Mouse (Mus musculus) forebrain, embryonic 10.5 days (tissue): Measurements from ENCODE around the gene Fam43b. TPM values are rescaled to one million over a fixed set of nuclear protein-coding genes. Genes with fewer than 3 reads are reported as not detected.

Source experiments
- DNase-seq: peaks from one replicate; pipeline ENCODE4 v3.0.0-alpha.2; 2017; ENCODE audit warnings: low spot score; ENCODE audit errors: extremely low spot score
- H3K27ac ChIP-seq: fragments of 300-500 bp; sonication (generic); 2 replicates; pipeline ENCODE4 v1.5.1; 2016; ENCODE audit warnings: mild to moderate bottlenecking
- H3K27me3 ChIP-seq: fragments of 300-500 bp; sonication (generic); 2 replicates; pipeline ENCODE4 v1.6.1; 2016; ENCODE audit warnings: mild to moderate bottlenecking; ENCODE audit not compliant: poor library complexity, severe bottlenecking
- H3K36me3 ChIP-seq: fragments of 300-500 bp; sonication (generic); replicated peaks from 2 replicates; pipeline ENCODE4 v1.6.1; 2016; ENCODE audit warnings: mild to moderate bottlenecking, moderate library complexity
- H3K4me1 ChIP-seq: fragments of 300-500 bp; sonication (generic); 2 replicates; pipeline ENCODE4 v1.6.1; 2016
- H3K4me3 ChIP-seq: fragments of 300-500 bp; sonication (generic); 2 replicates; pipeline ENCODE4 v1.5.1; 2016; ENCODE audit warnings: mild to moderate bottlenecking, moderate library complexity
- H3K9me3 ChIP-seq: fragments of 300-500 bp; sonication (generic); 2 replicates; pipeline ENCODE4 v1.6.1; 2016; ENCODE audit warnings: mild to moderate bottlenecking, moderate library complexity
- WGBS: fragments of 180-500 bp; shearing (Covaris S2); methylation state at CpG from one replicate; pipeline ENCODE4 v1.1.7; 2016; 5-methylcytosine and 5-hydroxymethylcytosine counted together
- polyA plus RNA-seq: library from polyadenylated mRNA; unstranded; fragments of >200 nt; fragmentation: Nextera tagmentation; extraction: Ambion mirVana; gene quantifications from 2 replicates; pipeline ENCODE4 v1.2.1, GENCODE M21; 2016

Gene Fam43b
- polyA plus RNA-seq, 1 experiment from 2014 or later, result not detected

DNA sequence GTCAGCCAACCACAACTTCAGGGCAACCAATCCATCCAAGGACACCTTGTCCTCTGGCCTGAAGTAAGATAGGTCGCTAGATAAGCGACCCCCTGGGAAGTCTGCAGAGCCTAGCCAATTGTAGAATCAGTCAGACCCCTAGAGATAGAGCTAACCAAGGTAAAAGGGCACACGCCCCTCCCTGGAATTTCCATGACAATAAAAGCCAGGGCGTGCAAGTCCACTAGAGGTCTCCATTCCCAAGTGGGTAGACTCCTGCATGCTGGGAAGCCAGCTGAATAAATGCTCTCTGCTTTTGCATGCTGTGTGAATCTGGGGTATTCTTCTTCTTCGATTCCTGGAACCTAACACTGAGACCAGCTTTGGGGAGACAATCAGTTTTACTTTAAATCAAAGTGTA lies 20.1 kb upstream of the Fam43b start:
- WGBS, result 60% methylated on average over 5 of the region's 5 CpGs
- H3K27me3 ChIP-seq, result peaks cover 54% of the 10 kb centered on the region

GRCm38 (mm10) chr4:138415991-138416390 lies 19.7 kb upstream of the Fam43b start:
- Histone ChIP-seq H3K4me3 (no peak overlapping the region), H3K27ac (no peak overlapping the region), H3K27me3 (peaks cover 58% of the 10 kb centered on the region), H3K9me3 (no peaks in the 10 kb centered on the region), H3K36me3 (no peaks in the 10 kb centered on the region), H3K4me1 (peaks cover 18% of the 10 kb centered on the region)
- WGBS, result 75% methylated on average over 3 of the region's 3 CpGs
- no peak for DNase-seq

More for the DNA sequence above, 20.1 kb upstream of the Fam43b start:
- Histone ChIP-seq H3K4me1 (peaks cover 18% of the 10 kb centered on the region), H3K4me3 (no peak overlapping the region), H3K9me3 (no peaks in the 10 kb centered on the region), H3K27ac (no peak overlapping the region), H3K36me3 (no peaks in the 10 kb centered on the region)
- DNase-seq, result no peak

- Histone ChIP-seq H3K27me3 (peaks cover 66% of the 10 kb centered on the region), H3K36me3 (no peaks in the 10 kb centered on the region), H3K4me3 (no peak overlapping the region), H3K27ac (no peak overlapping the region), H3K4me1 (peaks cover 18% of the 10 kb centered on the region), H3K9me3 (no peaks in the 10 kb centered on the region)
- 37% methylated on average over 6 of the region's 6 CpGs for WGBS
- DNase-seq, result no peak
Measured at GRCm38 (mm10) chr4:138414725-138415124, 18.4 kb upstream of the Fam43b start.

DNA sequence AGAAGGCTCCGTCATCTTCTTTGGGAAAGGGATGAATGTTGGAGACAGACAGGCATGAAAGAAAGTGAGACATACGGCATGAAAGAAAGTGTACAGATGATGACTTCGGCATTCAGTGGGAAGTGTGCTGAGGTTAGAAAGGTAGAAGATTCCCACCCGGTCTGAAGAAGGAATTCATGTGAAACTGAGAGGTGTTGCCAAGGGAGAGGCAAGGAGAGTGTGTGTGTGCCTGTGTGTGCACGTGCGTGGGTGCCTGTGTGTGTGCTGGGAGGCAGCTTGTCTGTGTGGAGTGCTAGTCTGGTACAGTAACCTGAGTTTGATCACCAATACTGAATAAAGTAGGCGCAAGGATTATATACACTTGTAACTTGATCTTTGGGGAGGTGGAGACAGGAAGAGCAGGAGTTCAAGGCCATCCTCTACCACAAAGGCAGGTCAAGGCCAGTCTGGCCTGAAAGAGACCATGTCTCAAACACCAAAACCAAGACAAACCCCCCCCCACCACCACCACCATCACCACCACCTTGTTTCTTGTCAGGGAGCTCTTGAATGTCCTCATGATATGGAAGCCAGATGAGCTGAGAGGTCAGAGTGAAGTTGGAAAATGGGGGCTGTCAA lies 15.3 kb upstream of the Fam43b start:
- Histone ChIP-seq H3K9me3 (no peaks in the 10 kb centered on the region), H3K4me3 (no peak overlapping the region), H3K36me3 (no peaks in the 10 kb centered on the region), H3K4me1 (peaks cover 10% of the 10 kb centered on the region; the same call in 1 of the 2 replicates), H3K27ac (no peak overlapping the region), H3K27me3 (peaks cover 61% of the 10 kb centered on the region)
- no peak for DNase-seq
- 68% methylated on average over 7 of the region's 7 CpGs for WGBS

GRCm38 (mm10) chr4:138411011-138411410 lies 14.7 kb upstream of the Fam43b start:
- H3K4me1 ChIP-seq, result peaks cover 10% of the 10 kb centered on the region; the same call in 1 of the 2 replicates
- WGBS, result 22% methylated on average over 5 of the region's 5 CpGs
- no peak overlapping the region for H3K4me3 ChIP-seq
- no peak overlapping the region for H3K27ac ChIP-seq
- H3K36me3 ChIP-seq, result no peaks in the 10 kb centered on the region
- no peaks in the 10 kb centered on the region for H3K9me3 ChIP-seq
- peaks cover 58% of the 10 kb centered on the region for H3K27me3 ChIP-seq
- DNase-seq, result no peak

DNA sequence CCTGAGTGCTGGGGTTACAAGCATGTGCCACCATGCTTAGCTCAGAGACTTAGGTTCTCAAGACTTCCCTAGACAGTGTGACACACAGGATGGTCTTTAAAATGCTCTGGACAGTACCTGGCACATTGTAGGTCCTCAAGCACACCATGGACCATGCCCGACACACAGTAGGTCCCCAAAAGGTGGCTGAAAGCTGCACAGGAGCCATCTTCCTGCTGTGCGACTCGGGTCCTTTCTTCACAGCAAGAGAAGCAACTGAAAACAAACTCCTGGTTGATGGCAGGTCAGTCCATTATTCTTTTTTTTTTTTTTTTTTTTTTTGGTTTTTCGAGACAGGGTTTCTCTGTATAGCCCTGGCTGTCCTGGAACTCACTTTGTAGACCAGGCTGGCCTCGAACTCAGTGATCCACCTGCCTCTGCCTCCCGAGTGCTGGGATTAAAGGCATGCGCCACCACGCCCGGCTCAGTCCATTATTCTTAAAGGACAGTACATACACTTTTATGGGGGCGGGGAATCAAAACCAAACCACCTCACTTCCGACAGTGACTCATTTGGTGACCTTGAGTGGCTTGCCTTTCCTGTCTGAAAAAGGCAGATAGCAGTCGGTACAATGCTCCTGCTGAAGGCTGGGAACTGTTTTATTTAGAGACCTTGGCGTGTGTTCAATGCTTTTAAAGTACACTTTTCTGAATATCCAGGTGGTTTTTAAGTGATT lies 11.3 kb upstream of the Fam43b start:
- Histone ChIP-seq H3K9me3 (no peaks in the 10 kb centered on the region), H3K4me3 (no peak overlapping the region), H3K27ac (no peak overlapping the region), H3K36me3 (no peaks in the 10 kb centered on the region), H3K27me3 (peaks cover 30% of the 10 kb centered on the region), H3K4me1 (no peaks in the 10 kb centered on the region; the same call in 1 of the 2 replicates)
- DNase-seq, result no peak
- 85% methylated on average over 12 of the region's 13 CpGs for WGBS

DNA sequence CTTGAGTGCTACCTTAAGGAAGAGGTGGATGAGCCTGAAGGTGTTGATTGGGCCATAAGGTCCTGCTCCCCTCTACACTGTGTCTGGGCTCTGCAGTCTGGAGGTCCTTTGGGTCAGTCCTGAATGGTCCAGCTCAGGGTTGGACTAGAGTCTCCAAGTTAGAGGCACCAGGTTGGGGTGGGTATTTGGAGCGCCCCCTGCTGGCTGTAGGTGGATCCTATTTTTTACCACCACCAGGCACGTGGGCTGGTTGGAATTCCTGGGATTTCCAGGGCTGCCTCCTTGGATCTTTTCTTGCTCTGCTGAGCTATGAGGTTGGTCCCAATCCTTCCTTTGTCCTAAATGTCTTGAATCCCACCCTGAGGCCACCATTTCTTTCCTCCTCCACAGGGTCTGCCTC lies 8.5 kb upstream of the Fam43b start:
- peaks cover 13% of the 10 kb centered on the region for H3K27me3 ChIP-seq
- no peaks in the 10 kb centered on the region for H3K36me3 ChIP-seq
- H3K4me3 ChIP-seq, result no peak overlapping the region
- WGBS, result 2% methylated on average over 2 of the region's 2 CpGs
- no peaks in the 10 kb centered on the region for H3K4me1 ChIP-seq
- no peak overlapping the region for H3K27ac ChIP-seq
- no peaks in the 10 kb centered on the region for H3K9me3 ChIP-seq
- no peak for DNase-seq

DNA sequence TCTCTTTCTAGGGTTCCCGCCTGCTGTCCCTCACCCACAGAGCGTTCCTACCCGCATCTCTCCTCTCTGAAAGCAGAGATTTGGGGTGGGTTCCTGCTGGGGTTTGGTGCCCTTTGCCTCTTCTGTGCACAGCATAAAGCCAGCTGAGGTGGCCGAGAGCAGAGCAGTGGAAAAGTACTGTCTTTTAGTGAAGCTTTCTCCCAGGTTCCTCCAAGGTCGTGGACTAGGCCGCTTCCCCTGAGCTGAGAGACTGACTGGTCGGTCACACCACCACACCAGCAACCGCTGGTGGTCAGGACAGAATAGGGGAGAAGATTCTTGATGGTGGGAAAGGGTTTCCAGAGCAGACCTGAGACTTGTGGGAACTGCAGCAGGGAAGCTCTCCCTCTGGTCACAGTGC lies 383 bp upstream of the Fam43b start:
- no peak for DNase-seq
- H3K27ac ChIP-seq, result no peak overlapping the region
- 5% methylated on average over 8 of the region's 8 CpGs for WGBS
- peaks cover 88% of the 10 kb centered on the region for H3K27me3 ChIP-seq
- no peaks in the 10 kb centered on the region for H3K9me3 ChIP-seq
- peaks cover 23% of the 10 kb centered on the region for H3K4me1 ChIP-seq
- H3K36me3 ChIP-seq, result no peaks in the 10 kb centered on the region
- peak overlapping the region; percentile 49 for H3K4me3 ChIP-seq

DNA sequence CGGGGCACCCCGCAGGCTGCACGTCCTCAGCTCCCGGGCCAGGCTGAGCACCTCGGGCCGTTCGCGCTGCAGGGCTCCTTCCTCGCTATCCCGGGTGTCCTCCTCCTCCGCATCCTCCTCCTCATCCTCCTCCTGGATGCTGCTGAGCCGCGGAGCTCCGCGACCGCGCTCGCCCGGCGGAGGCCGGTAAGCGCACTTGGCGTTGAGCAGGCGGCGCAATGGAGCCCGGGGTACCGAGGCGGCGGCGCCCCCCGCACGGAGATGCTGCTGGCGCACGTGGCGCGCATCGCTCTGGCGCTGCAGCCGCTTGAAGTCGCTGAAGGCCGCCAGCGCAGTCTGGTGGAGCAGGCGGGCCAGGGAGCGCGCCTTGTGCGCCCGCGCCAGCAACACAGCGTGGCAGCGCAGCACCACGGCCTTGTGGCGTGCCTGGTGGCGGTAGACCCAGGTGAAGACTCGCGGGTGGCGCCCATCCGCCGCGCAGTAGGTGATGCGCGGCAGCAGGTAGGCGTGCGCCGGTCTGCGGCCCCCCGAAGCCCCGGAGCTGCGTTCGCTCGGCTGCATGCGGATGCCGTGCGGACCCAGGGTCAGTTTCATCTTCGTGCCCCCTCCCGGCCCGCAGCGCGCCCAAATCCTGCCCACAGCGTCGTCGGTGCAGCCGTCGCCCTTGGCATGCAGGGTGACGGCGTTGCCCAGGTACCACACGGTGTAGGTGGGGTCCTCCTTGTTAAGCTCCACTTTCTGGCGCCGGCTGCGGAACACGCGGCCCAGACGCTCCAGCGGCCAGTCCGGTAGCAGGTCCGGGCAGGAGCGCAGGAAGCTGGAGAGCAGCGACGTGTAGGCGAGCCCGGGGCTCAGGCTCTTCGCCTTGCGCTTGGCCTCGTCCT lies 999 bp downstream of the Fam43b start:
- peak overlapping the region; percentile 49 for H3K4me3 ChIP-seq
- no peaks in the 10 kb centered on the region for H3K9me3 ChIP-seq
- H3K27me3 ChIP-seq, result peaks cover 97% of the 10 kb centered on the region
- H3K36me3 ChIP-seq, result no peaks in the 10 kb centered on the region
- peaks cover 23% of the 10 kb centered on the region for H3K4me1 ChIP-seq
- no peak overlapping the region for H3K27ac ChIP-seq
- WGBS, result under 1% methylated on average over 103 of the region's 103 CpGs
- DNase-seq, result no peak

DNA sequence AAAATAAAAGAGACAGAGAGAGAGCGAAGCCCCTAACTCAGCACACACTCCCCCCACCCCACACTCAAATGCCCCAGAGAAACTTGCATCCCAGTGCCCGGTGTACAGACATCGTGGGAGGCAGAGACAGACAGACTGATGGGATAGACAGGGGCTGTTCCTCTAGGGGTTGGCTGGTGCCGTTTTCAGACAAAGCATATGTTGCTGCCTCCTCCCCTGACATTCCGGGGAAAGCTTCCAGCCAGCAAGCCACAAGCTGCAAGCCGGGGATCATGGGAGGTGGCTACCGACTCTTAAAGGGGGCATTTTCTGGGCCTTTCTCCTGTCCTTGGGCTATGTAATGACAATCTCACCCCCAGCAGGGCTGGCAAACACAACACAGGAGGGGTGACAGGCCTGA lies 2.6 kb downstream of the Fam43b start:
- 66% methylated on average over 7 of the region's 7 CpGs for WGBS
- Histone ChIP-seq H3K36me3 (no peaks in the 10 kb centered on the region), H3K27ac (no peak overlapping the region), H3K4me1 (peaks cover 23% of the 10 kb centered on the region), H3K27me3 (peaks cover 86% of the 10 kb centered on the region), H3K4me3 (no peak overlapping the region), H3K9me3 (no peaks in the 10 kb centered on the region)
- DNase-seq, result no peak

DNA sequence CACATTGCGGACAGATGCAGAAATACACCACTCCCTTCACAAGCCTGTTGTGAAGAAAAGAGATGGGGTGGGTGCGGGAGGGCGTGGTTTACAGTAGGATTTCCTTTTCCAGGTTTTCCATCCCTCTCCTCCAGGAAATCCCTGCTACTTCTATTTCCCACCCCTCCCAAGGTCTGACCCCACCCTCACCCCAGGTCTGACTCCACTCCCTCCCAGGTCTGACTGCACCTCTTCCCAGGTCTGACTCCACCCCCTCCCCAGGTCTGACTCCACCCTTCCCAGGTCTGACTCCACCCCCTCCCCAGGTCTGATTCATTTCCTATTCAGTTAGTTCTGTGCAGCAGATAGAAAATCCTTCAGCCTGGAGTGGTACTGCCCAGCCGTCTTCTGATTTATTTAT lies 12.5 kb downstream of the Fam43b start:
- peaks cover 7% of the 10 kb centered on the region for H3K27me3 ChIP-seq
- no peaks in the 10 kb centered on the region for H3K36me3 ChIP-seq
- whole genome bisulfite sequencing, result 50% methylated on average over 4 of the region's 4 CpGs
- H3K4me1 ChIP-seq, result peaks cover 20% of the 10 kb centered on the region
- H3K9me3 ChIP-seq, result no peaks in the 10 kb centered on the region
- no peak for DNase-seq
- no peak overlapping the region for H3K27ac ChIP-seq
- H3K4me3 ChIP-seq, result no peak overlapping the region

DNA sequence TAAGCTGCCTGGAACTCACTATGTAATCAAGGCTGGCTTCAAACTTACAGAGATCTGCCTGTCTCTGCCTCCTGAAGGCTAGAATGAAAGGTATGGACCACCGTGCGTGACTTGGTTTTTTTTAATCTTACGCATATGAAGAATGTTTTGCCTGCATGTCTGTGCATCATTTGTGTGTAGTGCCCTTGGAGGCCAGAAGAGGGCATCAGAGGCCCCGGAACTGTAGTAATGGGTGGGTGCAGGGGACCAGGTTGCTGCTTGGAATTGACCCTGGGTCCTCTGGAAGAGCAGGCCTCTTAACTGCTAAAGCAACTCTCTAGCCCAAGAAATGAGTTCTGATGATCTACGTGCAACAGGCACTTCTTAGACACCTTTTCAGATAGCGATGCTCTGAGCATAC lies 13.9 kb downstream of the Fam43b start:
- WGBS, result 74% methylated on average over 6 of the region's 6 CpGs
- no peak for DNase-seq
- Histone ChIP-seq H3K4me3 (no peak overlapping the region), H3K9me3 (no peaks in the 10 kb centered on the region), H3K27ac (no peak overlapping the region), H3K36me3 (no peaks in the 10 kb centered on the region), H3K27me3 (peaks cover 7% of the 10 kb centered on the region), H3K4me1 (peaks cover 22% of the 10 kb centered on the region)
